In the genomic region with DNA sequence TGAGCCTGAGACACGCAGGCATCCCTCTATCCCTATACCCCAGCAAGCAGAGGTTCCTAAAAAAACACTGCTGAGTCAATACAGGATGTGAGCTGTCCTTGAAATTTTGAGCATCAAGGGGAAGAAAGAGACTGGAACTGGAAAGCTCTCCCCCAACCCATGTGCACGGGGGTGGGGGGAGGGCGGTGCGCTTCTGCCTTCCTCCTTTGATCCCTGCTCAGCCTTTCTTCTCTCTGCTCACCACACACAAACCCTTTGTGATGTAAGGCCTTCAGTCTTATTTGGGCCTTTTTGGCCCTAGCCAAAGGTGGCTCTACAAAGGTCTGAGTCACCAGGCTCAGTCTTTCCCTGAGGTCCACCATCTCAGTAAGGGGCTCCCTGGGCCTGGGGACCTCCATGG, we compare ENCODE assay signal across 19 mouse cellular contexts. TPM values are rescaled to one million over a fixed set of nuclear protein-coding genes. Genes with fewer than 3 reads are reported as not detected.
A peak's percentile ranks its signal among the peaks of the same experiment; 100 is the strongest.
DNase-seq lines count a peak whose midpoint lies in the region; ATAC-seq and TF ChIP-seq lines count a peak whose summit lies in the region.
"Had no signal": no experiment of that assay in that cellular context is flagged by ENCODE, and none has a peak within 500 bp of the region (broad histone marks: within the 10 kb centered on the region; RNA-seq: fewer than 3 reads in every experiment).

No protein-coding gene starts in this region.

- 32% methylated on average over 4 of the region's 4 CpGs for WGBS in forebrain, embryonic 10.5 days
- WGBS in forebrain, embryonic 15.5 days = 31% methylated on average over 4 of the region's 4 CpGs

- H3K36me3 ChIP-seq in forebrain, embryonic 10.5 days (replicated peaks) = peaks cover 24% of the 10 kb centered on the region
- H3K36me3 ChIP-seq in forebrain, embryonic 15.5 days = no peaks in the 10 kb centered on the region
- H3K36me3 ChIP-seq: hindbrain, embryonic 15.5 days; liver, embryonic 15.5 days had no signal

- ATAC-seq in forebrain, embryonic 15.5 days (replicated peaks) = no peak
- no peak for ATAC-seq in CD4-positive, CD25-positive, alpha-beta regulatory T cell, adult 4 months
- ATAC-seq: intestine, embryonic 16.5 days; lung, postnatal 0 days had no signal

- H3K4me2 ChIP-seq in forebrain, embryonic 15.5 days (replicated peaks) = no peak overlapping the region
- H3K4me2 ChIP-seq: embryonic facial prominence, embryonic 13.5 days; heart, embryonic 11.5 days; hindbrain, embryonic 15.5 days; liver, embryonic 15.5 days; neural tube, embryonic 12.5 days had no signal

- no peak for TF ChIP-seq CTCF in brain, embryonic 14.5 days (IDR thresholded peaks at IDR 0.05; ENCODE audit: borderline replicate concordance, extremely low read depth, insufficient read depth, insufficient read length)

- H3K9me3 ChIP-seq in forebrain, embryonic 10.5 days = no peaks in the 10 kb centered on the region
- H3K9me3 ChIP-seq in forebrain, embryonic 15.5 days = no peaks in the 10 kb centered on the region
- H3K9me3 ChIP-seq: embryonic facial prominence, embryonic 13.5 days; hindbrain, embryonic 15.5 days; liver, embryonic 15.5 days; neural tube, embryonic 12.5 days had no signal

- no peak overlapping the region; the same call in 1 of the 2 replicates for H3K4me3 ChIP-seq in forebrain, embryonic 10.5 days
- no peak overlapping the region for H3K4me3 ChIP-seq in forebrain, embryonic 15.5 days
- H3K4me3 ChIP-seq: embryonic facial prominence, embryonic 13.5 days; hindbrain, embryonic 15.5 days; liver, embryonic 15.5 days; neural tube, embryonic 12.5 days had no signal

- no peak overlapping the region for H3K9ac ChIP-seq in forebrain, embryonic 15.5 days (replicated peaks)
- H3K9ac ChIP-seq: embryonic facial prominence, embryonic 13.5 days; hindbrain, embryonic 15.5 days; liver, embryonic 15.5 days; neural tube, embryonic 12.5 days had no signal

- no peak for DNase-seq in forebrain, embryonic 10.5 days (ENCODE audit: extremely low spot score, low spot score)
- DNase-seq in right cerebral cortex, postnatal 25 days = peak; percentile 35
- no peak for DNase-seq in right cerebral cortex, adult 18-20 months
- peak; percentile 12 for DNase-seq in brain, embryonic 14.5 days (ENCODE audit: low read depth)
- no peak for DNase-seq in urinary bladder, postnatal 25 days (ENCODE audit: low spot score)
- DNase-seq: cerebellum, adult 8-10 months; gastrocnemius, postnatal 25 days; heart, postnatal 14 days; thymus, postnatal 4 days had no signal

- H3K27me3 ChIP-seq in forebrain, embryonic 10.5 days (ENCODE audit: poor library complexity, severe bottlenecking) = no peaks in the 10 kb centered on the region
- H3K27me3 ChIP-seq in forebrain, embryonic 15.5 days = no peaks in the 10 kb centered on the region
- H3K27me3 ChIP-seq: embryonic facial prominence, embryonic 13.5 days; hindbrain, embryonic 15.5 days; liver, embryonic 15.5 days; neural tube, embryonic 12.5 days had no signal

- H3K4me1 ChIP-seq in forebrain, embryonic 10.5 days = peaks cover 32% of the 10 kb centered on the region
- H3K4me1 ChIP-seq in forebrain, embryonic 15.5 days = no peaks in the 10 kb centered on the region
- H3K4me1 ChIP-seq: liver, embryonic 15.5 days had no signal

- no peak for TF ChIP-seq POLR2A in brain, embryonic 14.5 days (IDR thresholded peaks at IDR 0.05; ENCODE audit: borderline replicate concordance, extremely low read depth, insufficient read depth, insufficient read length, poor library complexity, severe bottlenecking)

- peak overlapping the region; percentile 22; the same call in 1 of the 2 replicates for H3K27ac ChIP-seq in forebrain, embryonic 10.5 days
- H3K27ac ChIP-seq in forebrain, embryonic 15.5 days (replicated peaks) = no peak overlapping the region
- H3K27ac ChIP-seq: embryonic facial prominence, embryonic 13.5 days; hindbrain, embryonic 15.5 days; kidney, postnatal 0 days; liver, embryonic 15.5 days; neural tube, embryonic 12.5 days had no signal

RNA-seq across cellular contexts. Expression of gene Abr, which starts 59.9 kb away (rescaled TPM):
- 25.8 and 27.0 TPM in 2 replicates for polyA plus RNA-seq in forebrain, embryonic 10.5 days (2016; fragmentation: Nextera tagmentation; extraction: Ambion mirVana)
- 111 and 112 TPM in 2 replicates for polyA plus RNA-seq in forebrain, embryonic 15.5 days (2015; fragmentation: Nextera tagmentation; extraction: Ambion mirVana)
- polyA plus RNA-seq in brain, embryonic 14.5 days (2012; rRNA removed) = 210 and 215 TPM in 2 replicates
- 10 to 100 TPM; 14.5 to 14.6 TPM for polyA plus RNA-seq in CD4-positive, CD25-positive, alpha-beta regulatory T cell, adult 4 months (2017; shearing (Covaris generic))

Comparison
In these comparisons a context has a peak if more than half of its experiments do, and no peak if none do; other contexts are left out.
1. DNase-seq: peak in right cerebral cortex, postnatal 25 days (single experiment) and brain, embryonic 14.5 days (single experiment); none in forebrain, embryonic 10.5 days (single experiment), right cerebral cortex, adult 18-20 months (single experiment) and urinary bladder, postnatal 25 days (single experiment).